Mouse (Mus musculus) erythroblast, embryonic 14.5 days (primary cell): ENCODE results near the gene Sec14l3. TPM values are rescaled to one million over a fixed set of nuclear protein-coding genes. Genes with fewer than 3 reads are reported as not detected.
A peak's percentile ranks its signal among the peaks of the same experiment; 100 is the strongest.
"Not testable (repeated sequence)": the region's sequence is repeated elsewhere in the genome, so short reads cannot be mapped to it uniquely, and the experiment has no call there.

Source experiments
- H3K27me3 ChIP-seq: 2 replicates; pipeline ENCODE4 v1.6.1; 2012; ENCODE audit warnings: inconsistent platforms; ENCODE audit not compliant: control insufficient read depth
- H3K36me3 ChIP-seq: 2 replicates; pipeline ENCODE4 v1.6.1; 2012; ENCODE audit warnings: mild to moderate bottlenecking, inconsistent platforms; ENCODE audit not compliant: control insufficient read depth
- H3K4me1 ChIP-seq: 2 replicates; pipeline ENCODE4 v1.6.1; 2012; ENCODE audit warnings: inconsistent platforms; ENCODE audit not compliant: control insufficient read depth
- H3K4me3 ChIP-seq: replicated peaks from 2 replicates; pipeline ENCODE3; 2012; ENCODE audit warnings: moderate library complexity, mild to moderate bottlenecking, inconsistent platforms
- H3K9me3 ChIP-seq: 2 replicates; pipeline ENCODE4 v1.6.1; 2012; ENCODE audit warnings: low read length, inconsistent platforms, mixed read lengths; ENCODE audit not compliant: control insufficient read depth
- GATA1 ChIP-seq: IDR thresholded peaks from 2 replicates; pipeline ENCODE4 v1.6.1; 2012; ENCODE audit warnings: low read length, inconsistent platforms, mixed read lengths
- TAL1 ChIP-seq: IDR thresholded peaks from 3 replicates; pipeline ENCODE4 v1.6.1; 2012; ENCODE audit warnings: low read length, inconsistent platforms, mixed read lengths
- polyA plus RNA-seq: library from polyadenylated mRNA; stranded (reverse); fragments of >175 nt; gene quantifications from 2 replicates; pipeline ENCODE4 v1.2.3, GENCODE M21; 2012

Sec14l3 gene
- polyA plus RNA-seq, 1 experiment = not detected

GRCm38 (mm10) chr11:4108691-4109090 is 44.0 kb downstream of the Sec14l3 start:
- Histone ChIP-seq H3K36me3 (peaks cover 28% of the 10 kb centered on the region), H3K4me3 (no peak overlapping the region), H3K27me3 (no peaks in the 10 kb centered on the region), H3K9me3 (no peaks in the 10 kb centered on the region), H3K4me1 (peaks cover 2% of the 10 kb centered on the region; the same call in 1 of the 2 replicates)
- TF ChIP-seq GATA1 (no peak), TAL1 (no peak)

GRCm38 (mm10) chr11:4112033-4112432 is 47.4 kb downstream of the Sec14l3 start:
- H3K9me3 ChIP-seq = no peaks in the 10 kb centered on the region
- H3K4me1 ChIP-seq = peaks cover 21% of the 10 kb centered on the region
- TF ChIP-seq TAL1 = no peak
- TF ChIP-seq GATA1 = no peak
- H3K27me3 ChIP-seq = peaks cover 7% of the 10 kb centered on the region
- H3K36me3 ChIP-seq = peaks cover 30% of the 10 kb centered on the region
- H3K4me3 ChIP-seq = no peak overlapping the region

- Histone ChIP-seq H3K9me3 (no peaks in the 10 kb centered on the region), H3K27me3 (peaks cover 15% of the 10 kb centered on the region), H3K4me1 (peaks cover 29% of the 10 kb centered on the region), H3K4me3 (no peak overlapping the region), H3K36me3 (peaks cover 29% of the 10 kb centered on the region)
- TF ChIP-seq TAL1 = no peak
- no peak for TF ChIP-seq GATA1
Measured at GRCm38 (mm10) chr11:4112861-4113260, 48.2 kb downstream of the Sec14l3 start.

- no peaks in the 10 kb centered on the region; the same call in 1 of the 2 replicates for H3K9me3 ChIP-seq
- no peak overlapping the region for H3K4me3 ChIP-seq
- TF ChIP-seq GATA1 (no peak), TAL1 (no peak)
- peaks cover 36% of the 10 kb centered on the region for H3K4me1 ChIP-seq
- H3K36me3 ChIP-seq = peaks cover 26% of the 10 kb centered on the region
- peaks cover 21% of the 10 kb centered on the region for H3K27me3 ChIP-seq
Measured at GRCm38 (mm10) chr11:4113496-4113895, 48.9 kb downstream of the Sec14l3 start.

GRCm38 (mm10) chr11:4113970-4114369 is 49.3 kb downstream of the Sec14l3 start:
- Histone ChIP-seq H3K4me3 (no peak overlapping the region), H3K9me3 (no peaks in the 10 kb centered on the region; the same call in 1 of the 2 replicates), H3K36me3 (peaks cover 23% of the 10 kb centered on the region), H3K27me3 (peaks cover 26% of the 10 kb centered on the region), H3K4me1 (peaks cover 40% of the 10 kb centered on the region)
- TF ChIP-seq TAL1 (no peak), GATA1 (no peak)

- not testable (repeated sequence) for H3K9me3 ChIP-seq, H3K4me3 ChIP-seq
- Histone ChIP-seq H3K36me3 (peaks cover 18% of the 10 kb centered on the region), H3K27me3 (peaks cover 32% of the 10 kb centered on the region), H3K4me1 (peaks cover 46% of the 10 kb centered on the region)
Measured at GRCm38 (mm10) chr11:4114541-4114940, 49.9 kb downstream of the Sec14l3 start.

- Histone ChIP-seq H3K9me3 (no peaks in the 10 kb centered on the region; the same call in 1 of the 2 replicates), H3K36me3 (peaks cover 16% of the 10 kb centered on the region), H3K4me3 (no peak overlapping the region), H3K27me3 (peaks cover 41% of the 10 kb centered on the region), H3K4me1 (peaks cover 50% of the 10 kb centered on the region)
- TF ChIP-seq GATA1 = no peak
- no peak for TF ChIP-seq TAL1
Measured at GRCm38 (mm10) chr11:4115407-4115806, 50.8 kb downstream of the Sec14l3 start.

GRCm38 (mm10) chr11:4116458-4117141 is 52.0 kb downstream of the Sec14l3 start:
- Histone ChIP-seq H3K4me1 (peaks cover 50% of the 10 kb centered on the region), H3K36me3 (peaks cover 7% of the 10 kb centered on the region; the same call in 1 of the 2 replicates), H3K27me3 (peaks cover 51% of the 10 kb centered on the region), H3K4me3 (peak overlapping the region; percentile 69), H3K9me3 (no peaks in the 10 kb centered on the region; the same call in 1 of the 2 replicates)
- TF ChIP-seq GATA1 (peak; percentile 71), TAL1 (no peak)

GRCm38 (mm10) chr11:4117372-4118071 is 52.9 kb downstream of the Sec14l3 start:
- Histone ChIP-seq H3K36me3 (peaks cover 7% of the 10 kb centered on the region; the same call in 1 of the 2 replicates), H3K27me3 (peaks cover 53% of the 10 kb centered on the region), H3K4me3 (peak overlapping the region; percentile 69), H3K9me3 (no peaks in the 10 kb centered on the region; the same call in 1 of the 2 replicates), H3K4me1 (peaks cover 51% of the 10 kb centered on the region)
- TF ChIP-seq TAL1 (no peak), GATA1 (no peak)
